Mouse (Mus musculus): ENCODE measurements around the gene E2f2.
A peak's percentile ranks its signal among the peaks of the same experiment; 100 is the strongest.

The E2f2 gene

GRCm38 (mm10) chr4:136174216-136175193 is 2.3 kb downstream of the E2f2 start:
- DNase-seq (ENCODE audit: low read depth) = peak; percentile 74

GRCm38 (mm10) chr4:136176022-136176552 is 3.9 kb downstream of the E2f2 start:
- DNase-seq (ENCODE audit: low read depth) = no peak

GRCm38 (mm10) chr4:136177244-136177611 is 5.0 kb downstream of the E2f2 start:
- DNase-seq (ENCODE audit: low read depth) = no peak

GRCm38 (mm10) chr4:136177612-136178474 is 5.6 kb downstream of the E2f2 start:
- peak; percentile 38 for DNase-seq (ENCODE audit: low read depth)

- DNase-seq (ENCODE audit: low read depth) = peak; percentile 27
Measured at GRCm38 (mm10) chr4:136178475-136178921, 6.3 kb downstream of the E2f2 start.

GRCm38 (mm10) chr4:136179456-136179855 is 7.3 kb downstream of the E2f2 start:
- peak; percentile 52 for DNase-seq (ENCODE audit: low read depth)

- peak; percentile 23 for DNase-seq (ENCODE audit: low read depth)
Measured at GRCm38 (mm10) chr4:136179998-136180397, 7.8 kb downstream of the E2f2 start.

- DNase-seq (ENCODE audit: low read depth) = peak; percentile 26
Measured at GRCm38 (mm10) chr4:136180408-136181330, 8.5 kb downstream of the E2f2 start.

- DNase-seq (ENCODE audit: low read depth) = no peak
Measured at GRCm38 (mm10) chr4:136181367-136181766, 9.2 kb downstream of the E2f2 start.

- peak; percentile 83 for DNase-seq (ENCODE audit: low read depth)
Measured at GRCm38 (mm10) chr4:136185375-136185774, 13.2 kb downstream of the E2f2 start.

GRCm38 (mm10) chr4:136186315-136186714 is 14.1 kb downstream of the E2f2 start:
- no peak for DNase-seq (ENCODE audit: low read depth)

- DNase-seq (ENCODE audit: low read depth) = no peak
Measured at GRCm38 (mm10) chr4:136186739-136187472, 14.7 kb downstream of the E2f2 start.

GRCm38 (mm10) chr4:136188973-136189737 is 17.0 kb downstream of the E2f2 start:
- DNase-seq (ENCODE audit: low read depth) = peak; percentile 41

GRCm38 (mm10) chr4:136189912-136190311 is 17.7 kb downstream of the E2f2 start:
- DNase-seq (ENCODE audit: low read depth) = no peak

GRCm38 (mm10) chr4:136193571-136193970 is 21.4 kb downstream of the E2f2 start:
- no peak for DNase-seq (ENCODE audit: low read depth)

GRCm38 (mm10) chr4:136195029-136195428 is 22.8 kb downstream of the E2f2 start:
- no peak for DNase-seq (ENCODE audit: low read depth)

GRCm38 (mm10) chr4:136195629-136196028 is 23.4 kb downstream of the E2f2 start:
- DNase-seq (ENCODE audit: low read depth) = no peak

- no peak for DNase-seq (ENCODE audit: low read depth)
Measured at GRCm38 (mm10) chr4:136196201-136196600, 24.0 kb downstream of the E2f2 start.

GRCm38 (mm10) chr4:136198846-136199245 is 26.7 kb downstream of the E2f2 start:
- no peak for DNase-seq (ENCODE audit: low read depth)

Data from NIH3T3 (cell line).